Mouse (Mus musculus) ES-Bruce4 (cell line): Measurements from ENCODE around the gene Fam209. TPM values are rescaled to one million over a fixed set of nuclear protein-coding genes. Genes with fewer than 3 reads are reported as not detected.

Source experiments
- H3K27ac ChIP-seq: 2 replicates; pipeline ENCODE4 v1.5.1; 2012; ENCODE audit warnings: low read length, inconsistent platforms; ENCODE audit not compliant: insufficient read depth
- H3K27me3 ChIP-seq: 2 replicates; pipeline ENCODE4 v1.6.1; 2012; ENCODE audit warnings: mild to moderate bottlenecking, low read length, inconsistent platforms; ENCODE audit not compliant: control insufficient read depth, poor library complexity, insufficient read depth, severe bottlenecking
- H3K36me3 ChIP-seq: 2 replicates; pipeline ENCODE4 v1.6.1; 2012; ENCODE audit warnings: inconsistent platforms, mild to moderate bottlenecking, low read length, moderate library complexity; ENCODE audit not compliant: control insufficient read depth, poor library complexity, insufficient read depth, severe bottlenecking
- H3K4me1 ChIP-seq: one replicate; pipeline ENCODE4 v1.8.1; 2011; ENCODE audit warnings: low read length; ENCODE audit not compliant: control insufficient read depth, insufficient read depth
- H3K4me3 ChIP-seq: 2 replicates; pipeline ENCODE4 v1.5.1; 2011; ENCODE audit warnings: low read depth, mild to moderate bottlenecking, low read length
- H3K9ac ChIP-seq: 2 replicates; pipeline ENCODE4 v1.6.1; 2012; ENCODE audit warnings: low read depth, mild to moderate bottlenecking, inconsistent platforms; ENCODE audit not compliant: poor library complexity, severe bottlenecking
- H3K9me3 ChIP-seq: replicated peaks from 2 replicates; pipeline ENCODE4 v1.6.1; 2012; ENCODE audit warnings: mild to moderate bottlenecking, low read length, inconsistent platforms; ENCODE audit not compliant: control insufficient read depth, poor library complexity, insufficient read depth, severe bottlenecking
- CTCF ChIP-seq: IDR thresholded peaks from one replicate; pipeline ENCODE4 v1.8.1; 2011; ENCODE audit warnings: low read depth, low read length
- EP300 ChIP-seq: IDR thresholded peaks from 2 replicates; pipeline ENCODE4 v1.6.1; 2011; ENCODE audit warnings: low read depth, low read length; ENCODE audit not compliant: insufficient read depth
- POLR2A ChIP-seq: IDR thresholded peaks from one replicate; pipeline ENCODE4 v1.8.1; 2011; ENCODE audit warnings: low read length; ENCODE audit not compliant: insufficient read depth
- polyA plus RNA-seq: library from polyadenylated mRNA; stranded (reverse); fragments of >200 nt; gene quantifications from 2 replicates; pipeline ENCODE4 v1.2.4, GENCODE M21; 2011; ENCODE audit warnings: low read depth; ENCODE audit not compliant: missing spikeins, insufficient read depth, insufficient read length

The Fam209 gene
- 0.88 and 0.97 TPM in 2 replicates for polyA plus RNA-seq

DNA sequence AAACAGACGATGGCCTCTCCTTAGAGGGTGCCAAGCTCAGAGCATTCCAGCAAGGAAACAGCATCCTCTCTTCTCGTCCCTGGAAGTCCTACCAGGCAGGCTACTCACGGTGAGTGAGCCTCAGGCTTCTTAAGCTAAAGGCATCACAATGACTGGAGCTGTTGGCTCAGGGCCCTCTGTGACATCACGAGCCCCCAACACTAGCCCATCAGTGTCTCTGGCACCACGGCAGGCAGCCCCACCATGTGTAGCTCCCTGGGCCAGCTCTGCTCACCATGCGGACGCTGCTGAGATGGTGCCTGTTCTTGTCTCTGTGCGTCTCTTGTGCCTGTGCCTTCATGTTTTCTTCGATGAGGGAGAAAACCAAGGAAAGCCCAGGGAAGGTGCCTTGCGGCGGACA, at the start of gene Fam209:
TSS of gene Fam209 (plus strand) at position 203 of the 400 bp plus-strand sequence.
- Histone ChIP-seq H3K4me1 (peaks cover 2% of the 10 kb centered on the region), H3K9ac (no peak within 1 kb of the TSS), H3K27me3 (no peaks in the 10 kb centered on the region), H3K36me3 (no peaks in the 10 kb centered on the region), H3K27ac (no peak within 1 kb of the TSS), H3K9me3 (no peaks in the 10 kb centered on the region), H3K4me3 (no peak within 1 kb of the TSS)
- no peak for TF ChIP-seq POLR2A
- TF ChIP-seq CTCF, result no peak
- no peak for TF ChIP-seq EP300

DNA sequence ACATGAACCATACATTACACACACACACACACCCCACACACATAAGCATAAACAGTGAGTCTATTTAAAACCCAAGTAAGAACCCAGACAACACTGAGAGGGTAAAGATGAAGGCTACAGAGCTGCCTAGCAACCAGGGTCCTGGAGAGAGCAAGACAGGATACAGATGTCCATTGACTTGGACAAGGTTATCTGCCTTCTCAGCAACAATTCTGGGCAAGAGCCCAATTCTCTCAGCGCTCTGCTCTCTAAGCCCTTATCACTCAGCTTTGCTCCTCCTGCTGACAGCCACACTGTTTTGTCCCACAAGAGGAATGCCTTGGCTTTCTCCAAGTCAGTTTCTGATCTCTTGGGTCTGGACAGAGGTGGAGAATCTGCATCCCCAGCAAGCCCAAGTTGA, 41.7 kb upstream of the Fam209 start:
- no peaks in the 10 kb centered on the region for H3K27me3 ChIP-seq
- TF ChIP-seq EP300 (no peak), CTCF (no peak), POLR2A (no peak)

DNA sequence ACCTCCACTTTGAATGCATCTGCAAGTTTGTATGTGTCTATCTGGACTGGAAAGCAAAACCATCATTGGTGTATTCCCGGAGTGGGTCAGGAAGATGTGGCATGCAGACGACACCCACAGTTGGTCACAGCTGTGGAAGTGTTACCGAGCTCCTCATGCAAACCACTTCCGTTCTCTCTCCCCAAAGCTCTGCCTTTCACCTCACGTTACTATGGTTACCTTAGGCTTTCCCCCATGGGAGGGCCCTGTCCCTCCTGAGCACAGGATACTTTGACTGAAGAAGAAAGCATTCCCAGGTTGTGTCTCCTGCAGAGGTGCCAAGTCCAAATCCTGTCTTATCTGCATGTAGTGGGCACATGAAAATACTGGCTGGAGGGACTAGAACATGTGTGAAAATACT, 38.6 kb upstream of the Fam209 start:
- Histone ChIP-seq H3K36me3 (no peaks in the 10 kb centered on the region), H3K27me3 (no peaks in the 10 kb centered on the region), H3K9ac (no peak overlapping the region), H3K4me3 (no peak overlapping the region), H3K4me1 (no peaks in the 10 kb centered on the region), H3K27ac (no peak overlapping the region), H3K9me3 (no peaks in the 10 kb centered on the region)
- no peak for TF ChIP-seq CTCF
- no peak for TF ChIP-seq POLR2A
- no peak for TF ChIP-seq EP300

More for the DNA sequence above, 41.7 kb upstream of the Fam209 start:
- H3K4me3 ChIP-seq, result no peak overlapping the region
- no peaks in the 10 kb centered on the region for H3K36me3 ChIP-seq
- no peaks in the 10 kb centered on the region for H3K9me3 ChIP-seq
- H3K27ac ChIP-seq, result no peak overlapping the region
- no peak overlapping the region for H3K9ac ChIP-seq
- no peaks in the 10 kb centered on the region for H3K4me1 ChIP-seq

DNA sequence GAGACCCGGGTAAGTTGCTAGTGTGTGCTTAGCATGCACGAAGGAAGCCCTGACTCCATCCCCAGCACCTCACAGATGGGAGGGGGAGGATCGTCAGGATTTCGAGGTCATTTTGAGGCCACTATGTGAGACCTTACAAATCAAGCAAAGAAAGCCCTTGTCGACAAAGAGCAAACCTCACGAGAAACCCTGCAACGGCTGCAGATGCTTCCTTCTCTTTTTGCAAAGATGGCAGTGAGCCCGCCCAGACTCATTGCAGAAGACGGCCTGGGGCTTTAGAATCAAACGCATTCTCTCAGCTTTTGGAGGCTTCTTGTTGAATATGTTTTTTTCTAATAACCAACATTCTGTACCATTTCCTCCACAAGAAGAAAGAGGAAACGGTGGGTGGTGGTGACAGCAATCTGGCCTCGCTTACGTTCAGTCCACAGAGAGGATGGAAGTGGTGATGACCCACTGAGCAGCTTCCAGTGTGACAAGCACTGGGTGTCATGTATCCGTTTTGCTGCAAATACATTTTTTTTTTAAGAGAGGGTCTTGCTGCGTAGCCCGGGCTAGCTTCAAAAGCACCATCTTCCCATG, 34.9 kb upstream of the Fam209 start:
- Histone ChIP-seq H3K9ac (no peak overlapping the region), H3K4me3 (no peak overlapping the region), H3K27ac (no peak overlapping the region), H3K9me3 (no peaks in the 10 kb centered on the region), H3K4me1 (no peaks in the 10 kb centered on the region), H3K36me3 (no peaks in the 10 kb centered on the region), H3K27me3 (no peaks in the 10 kb centered on the region)
- no peak for TF ChIP-seq CTCF
- TF ChIP-seq POLR2A, result no peak
- TF ChIP-seq EP300, result no peak

DNA sequence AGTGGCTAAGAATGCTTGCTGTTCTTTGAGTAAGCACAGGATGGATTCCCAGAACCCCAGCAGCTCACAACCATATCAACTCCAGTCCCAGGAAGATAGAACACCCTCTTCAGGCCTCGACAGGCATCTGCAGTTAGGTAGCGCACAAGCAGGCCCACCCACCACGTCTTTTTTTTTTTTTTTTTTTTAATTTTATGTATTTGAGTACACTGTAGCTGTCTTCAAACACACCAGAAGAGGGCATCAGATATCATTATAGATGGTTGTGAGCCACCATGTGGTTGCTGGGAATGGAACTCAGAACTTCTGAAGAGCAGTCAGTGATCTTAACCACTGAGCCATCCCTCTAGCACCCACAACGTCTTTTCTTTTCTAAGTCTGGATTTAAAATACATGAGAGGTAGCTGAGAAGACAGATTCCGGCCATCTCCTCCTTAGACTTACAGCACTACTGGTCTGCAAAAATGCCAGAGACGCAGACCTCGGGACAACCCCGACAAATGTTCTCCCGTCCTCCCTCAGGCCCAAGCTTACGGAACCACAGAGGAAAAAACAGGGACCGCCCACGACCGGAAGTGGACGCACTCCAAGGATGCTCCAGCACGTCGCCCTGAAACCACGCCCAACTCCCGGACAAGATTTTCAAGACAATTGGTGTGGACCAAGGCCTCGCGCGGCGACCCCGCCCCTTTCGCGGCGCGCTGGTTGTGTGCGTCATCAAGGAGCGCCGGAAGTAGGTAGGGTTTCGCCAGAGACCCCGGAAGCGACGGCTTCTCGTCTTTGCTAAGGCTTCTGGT, 32.3 kb upstream of the Fam209 start, which contains the start of gene Rtf2:
TSS of gene Rtf2 (plus strand) at position 714 of the 797 bp plus-strand sequence.
- no peak for TF ChIP-seq EP300
- peak; percentile 30 for TF ChIP-seq POLR2A
- TF ChIP-seq CTCF, result no peak
- Histone ChIP-seq H3K36me3 (no peaks in the 10 kb centered on the region), H3K4me3 (peak within 1 kb of the TSS; percentile 89), H3K9me3 (no peaks in the 10 kb centered on the region), H3K4me1 (no peaks in the 10 kb centered on the region), H3K27me3 (no peaks in the 10 kb centered on the region), H3K27ac (peak within 1 kb of the TSS; percentile 48; the same call in 1 of the 2 replicates), H3K9ac (peak within 1 kb of the TSS; percentile 67)

DNA sequence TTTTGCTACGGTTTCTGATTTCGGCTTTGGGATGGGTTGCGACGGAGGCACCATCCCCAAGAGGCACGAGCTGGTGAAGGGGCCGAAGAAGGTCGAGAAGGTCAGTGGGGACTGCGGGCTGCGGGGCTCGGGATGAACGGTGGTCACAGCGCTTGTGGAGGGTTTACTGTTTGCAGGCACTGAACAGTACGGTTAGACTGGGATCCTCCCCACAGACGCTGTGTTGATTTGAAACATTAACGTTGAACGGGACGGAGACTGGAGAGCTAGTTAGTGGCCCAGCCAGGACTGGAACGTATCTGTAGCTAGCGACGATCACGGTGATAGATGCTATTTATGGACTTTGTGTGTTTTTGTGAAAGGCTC, 31.7 kb upstream of the Fam209 start:
- Histone ChIP-seq H3K36me3 (0 out of 2 replicates have a peak, but pooled peaks cover under 1% of the 10 kb centered on the region), H3K9ac (peak overlapping the region; percentile 66), H3K27me3 (no peaks in the 10 kb centered on the region), H3K4me3 (peak overlapping the region; percentile 89), H3K9me3 (no peaks in the 10 kb centered on the region), H3K27ac (no peak overlapping the region), H3K4me1 (no peaks in the 10 kb centered on the region)
- TF ChIP-seq CTCF, result no peak
- TF ChIP-seq POLR2A, result no peak
- TF ChIP-seq EP300, result no peak
